Mouse (Mus musculus): ENCODE measurements around the gene Sgpp2.

Sgpp2 gene

DNA sequence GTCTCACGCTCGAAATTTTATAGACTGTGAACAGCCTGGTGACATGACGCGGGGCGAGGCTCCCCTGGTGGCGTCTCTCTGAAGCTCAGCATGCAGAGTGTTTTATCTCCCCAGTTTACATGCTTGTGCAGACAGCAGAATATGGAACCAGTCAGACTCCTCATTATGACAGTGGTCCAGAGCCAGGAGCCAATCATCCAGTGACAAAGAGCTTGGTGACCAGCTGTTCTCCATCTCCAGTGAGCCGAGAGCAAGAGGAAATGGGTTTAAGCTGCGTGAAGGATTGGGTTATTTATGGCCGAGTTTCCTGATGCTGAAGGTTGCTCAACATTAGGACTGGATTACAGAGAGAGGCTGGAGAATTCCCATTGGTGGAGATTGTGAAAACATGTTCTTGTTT lies 28.1 kb downstream of the Sgpp2 start:
- no peak for DNase-seq (ENCODE audit: low spot score)

DNA sequence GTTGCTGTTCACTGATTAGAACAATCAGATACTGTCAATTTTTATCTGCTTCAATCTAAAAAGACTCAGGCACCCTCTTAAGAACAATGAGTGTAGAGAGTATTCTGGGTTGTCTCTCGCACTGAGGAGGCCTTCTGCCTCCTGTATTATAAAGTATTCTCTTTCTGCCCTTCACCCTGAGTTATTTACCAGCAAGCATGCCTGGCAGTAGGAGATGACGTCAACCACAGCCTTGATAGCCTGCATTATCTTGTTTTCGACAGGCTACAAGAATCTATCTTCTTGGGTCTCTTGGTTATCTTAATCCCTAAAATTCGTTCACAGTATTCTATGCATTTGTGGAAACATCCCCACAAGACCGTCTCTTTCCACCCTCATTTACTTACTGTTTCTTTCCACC lies 29.8 kb downstream of the Sgpp2 start:
- no peak for DNase-seq (ENCODE audit: low spot score)

DNA sequence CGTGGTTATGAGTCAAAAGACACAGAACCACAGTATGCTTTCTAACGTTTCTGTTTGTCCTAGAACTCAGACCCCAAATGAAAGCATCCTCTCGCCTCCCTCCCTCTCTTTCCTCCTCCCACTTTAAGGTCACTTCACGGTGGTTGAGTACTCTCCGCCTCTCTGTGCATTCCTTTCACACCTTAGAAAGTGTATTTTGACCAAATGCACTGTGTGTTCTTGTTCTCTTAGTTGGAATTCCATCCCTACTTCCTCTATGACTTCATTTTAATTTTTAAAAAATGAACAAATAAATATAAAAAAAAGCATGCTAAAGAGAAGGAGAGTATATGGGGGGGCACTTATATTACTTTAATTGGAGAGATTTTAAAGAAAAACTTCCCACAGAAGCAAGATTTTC lies 30.4 kb downstream of the Sgpp2 start:
- no peak for DNase-seq (ENCODE audit: low spot score)

DNA sequence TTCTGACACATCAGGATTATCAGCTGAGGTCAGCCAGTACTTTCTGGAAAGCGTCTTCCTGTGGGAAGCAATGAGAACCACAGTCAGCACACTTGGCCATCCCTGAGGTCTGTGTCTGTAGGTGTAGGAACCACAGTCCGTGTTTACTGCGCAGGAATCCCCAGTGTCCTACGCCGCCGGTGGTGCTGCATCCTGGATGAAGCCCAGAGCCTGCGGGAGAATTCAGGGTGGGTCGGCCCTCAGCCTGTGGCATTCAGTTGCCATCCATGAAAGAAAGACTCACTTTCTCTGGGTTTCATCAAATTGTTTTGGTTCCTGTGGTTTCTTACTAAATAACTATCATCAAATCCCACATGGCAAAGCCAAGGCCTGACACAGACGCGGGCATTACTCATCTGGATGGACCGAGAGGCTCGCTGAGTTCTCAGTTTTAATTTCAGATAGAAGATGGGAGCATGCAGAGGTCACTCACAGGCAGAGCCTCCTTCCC lies 37.2 kb downstream of the Sgpp2 start:
- no peak for DNase-seq (ENCODE audit: low spot score)

DNA sequence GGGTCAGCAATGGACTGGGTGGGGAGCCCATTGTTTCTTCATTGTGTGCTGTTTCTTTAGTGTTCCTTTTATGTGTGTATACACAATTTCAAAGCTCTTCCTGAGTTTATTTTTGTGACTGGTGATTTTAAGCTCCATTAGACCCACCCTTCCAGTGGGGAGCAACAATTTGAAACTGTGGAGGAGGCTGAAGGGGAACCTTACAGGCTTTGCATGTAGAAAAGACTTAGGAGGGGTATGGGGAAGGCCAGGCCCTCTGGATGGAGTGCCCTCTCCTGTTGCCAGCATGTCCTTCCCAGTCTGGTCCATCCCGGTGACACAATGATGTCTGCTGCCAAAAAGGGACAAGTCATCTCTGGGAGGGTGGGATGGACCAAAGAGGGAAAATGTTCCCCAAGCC lies 39.1 kb downstream of the Sgpp2 start:
- no peak for DNase-seq (ENCODE audit: low spot score)

DNA sequence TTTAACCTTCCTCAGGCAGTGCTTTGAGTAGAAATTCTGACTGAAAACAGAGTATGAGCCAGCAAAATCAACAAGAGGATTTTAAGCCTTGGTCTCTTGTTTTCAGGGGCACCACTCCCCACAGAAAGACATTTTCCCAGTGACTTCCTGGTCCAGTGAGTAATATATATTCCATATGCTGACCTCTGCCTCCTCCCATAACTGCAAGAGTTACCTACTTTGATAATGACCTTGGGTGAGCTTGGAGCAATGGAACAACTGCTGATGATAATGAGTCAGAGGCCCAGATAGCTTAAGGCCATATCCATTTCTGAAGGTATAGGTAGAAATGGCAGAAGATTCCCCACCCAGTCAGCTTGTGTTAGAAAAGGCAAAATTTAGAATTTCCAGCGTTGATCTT lies 43.1 kb downstream of the Sgpp2 start:
- DNase-seq (ENCODE audit: low spot score), result no peak

DNA sequence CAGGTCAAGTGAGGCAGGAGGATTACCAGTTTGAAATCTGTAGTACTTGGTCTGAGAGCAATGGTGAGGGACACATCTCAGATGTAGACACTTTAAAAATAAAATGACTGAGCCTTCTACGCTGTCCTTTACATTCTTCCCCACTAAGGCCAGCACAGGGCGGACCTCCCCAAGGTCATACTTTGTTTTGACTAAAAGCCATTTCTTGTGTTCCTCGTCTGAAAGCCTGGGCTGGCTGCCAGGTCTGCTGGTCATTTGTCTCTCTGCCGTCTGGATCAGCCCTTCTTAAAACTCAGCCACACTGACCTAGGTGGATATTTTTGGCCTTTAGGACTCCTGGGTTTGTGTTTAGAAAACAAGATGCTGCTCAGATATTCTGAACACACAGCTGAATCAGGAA lies 45.0 kb downstream of the Sgpp2 start:
- no peak for DNase-seq (ENCODE audit: low spot score)

DNA sequence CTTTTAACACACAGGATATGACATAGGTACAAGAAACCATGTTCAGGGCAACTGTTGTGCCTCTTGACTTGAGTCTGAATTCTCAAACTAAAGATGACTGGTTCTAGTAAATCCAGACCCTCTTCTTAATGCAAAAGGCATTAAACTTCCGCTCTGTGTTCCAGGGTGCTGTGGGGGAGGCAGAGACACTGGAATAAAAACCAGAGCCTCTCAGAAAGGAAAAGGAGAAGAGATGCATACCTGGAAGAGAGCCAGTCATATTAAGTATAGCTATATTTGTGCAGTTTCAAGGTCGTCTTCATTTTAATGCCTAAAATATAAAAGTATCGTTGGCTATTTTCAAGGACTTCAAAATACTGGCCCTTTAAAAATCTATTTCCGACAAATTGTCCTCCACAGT lies 47.3 kb downstream of the Sgpp2 start:
- no peak for DNase-seq (ENCODE audit: low spot score)

DNA sequence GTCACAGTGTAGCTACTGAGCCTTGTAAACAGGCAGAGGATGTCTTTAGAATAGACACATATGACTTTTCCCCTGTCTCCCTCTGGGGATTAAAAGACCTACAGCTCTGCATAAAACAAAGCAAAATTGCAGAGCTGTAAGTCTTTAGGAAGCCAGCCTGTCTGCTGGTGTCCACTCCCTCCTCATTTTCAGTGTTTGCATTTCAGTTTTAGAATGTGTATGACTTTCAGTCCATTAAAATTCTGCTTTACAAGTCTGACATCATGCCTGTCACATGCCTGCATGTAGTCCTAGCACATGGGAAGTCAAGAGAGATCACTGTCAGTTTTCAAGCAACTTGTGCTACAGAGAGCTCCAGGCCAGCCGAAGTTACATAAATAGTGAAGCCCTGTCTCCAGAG lies 47.7 kb downstream of the Sgpp2 start:
- no peak for DNase-seq (ENCODE audit: low spot score)

DNA sequence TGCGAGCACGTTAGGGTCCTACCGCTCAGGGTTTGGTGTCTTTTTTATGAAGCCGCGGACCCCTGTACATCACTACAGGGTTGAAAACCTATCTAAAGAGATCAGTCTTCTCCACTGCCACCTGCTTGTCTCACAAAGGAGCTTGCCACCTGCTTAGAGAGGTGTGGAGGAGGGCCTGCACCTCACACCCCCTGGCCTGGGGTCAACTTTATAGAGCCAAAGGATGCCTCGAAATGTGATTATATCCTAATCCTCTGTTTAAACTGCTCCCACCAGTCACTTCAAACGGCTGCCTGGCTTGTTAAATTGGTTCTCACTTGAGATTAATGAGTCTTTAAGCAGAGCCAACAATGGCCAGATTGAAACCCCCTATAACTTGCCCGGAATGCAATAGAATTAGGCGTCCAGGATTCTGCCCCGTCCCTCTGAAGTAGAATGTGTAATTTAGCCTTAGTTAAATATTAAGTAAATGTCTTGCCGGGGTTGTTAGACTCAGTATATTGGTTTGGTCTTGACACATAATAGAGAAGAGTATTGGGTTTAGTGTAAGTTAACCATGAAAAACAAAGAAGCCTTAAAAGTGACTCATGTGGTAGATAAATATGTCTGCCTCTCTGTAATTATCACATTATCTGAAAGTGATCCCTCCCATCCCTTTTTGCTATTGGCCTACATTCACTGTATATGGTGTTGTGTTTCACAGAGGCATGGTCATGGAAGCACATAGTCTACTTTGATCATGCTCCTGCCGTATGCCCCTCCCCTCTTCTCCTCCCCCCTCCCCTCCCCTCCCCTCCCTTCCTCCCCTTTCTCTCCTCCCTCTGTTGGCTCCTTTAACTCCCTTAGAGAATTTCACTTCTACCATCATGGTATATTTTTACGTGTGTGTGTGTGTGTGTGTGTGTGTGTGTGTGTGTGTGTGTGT lies 54.1 kb downstream of the Sgpp2 start:
- no peak for DNase-seq (ENCODE audit: low spot score)

DNA sequence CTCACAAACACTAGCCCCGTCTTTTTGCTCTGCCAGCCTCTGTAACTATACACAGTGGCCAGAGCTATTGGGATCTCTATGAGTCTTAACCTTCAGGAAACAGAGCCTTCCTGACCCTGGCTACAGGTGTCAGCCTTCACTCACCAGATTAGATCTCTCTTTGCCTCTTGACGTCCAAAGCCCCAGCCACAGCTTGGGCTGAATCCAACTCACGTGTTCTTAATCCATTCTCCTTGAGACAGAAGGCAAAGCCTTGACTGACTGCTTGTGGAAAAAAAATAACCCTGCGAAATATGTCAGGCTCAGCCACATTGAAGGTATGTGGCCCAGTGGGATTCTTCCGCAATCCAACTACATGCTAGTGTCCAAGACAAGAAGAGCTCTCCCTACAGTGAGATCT lies 57.7 kb downstream of the Sgpp2 start:
- no peak for DNase-seq (ENCODE audit: low spot score)

DNA sequence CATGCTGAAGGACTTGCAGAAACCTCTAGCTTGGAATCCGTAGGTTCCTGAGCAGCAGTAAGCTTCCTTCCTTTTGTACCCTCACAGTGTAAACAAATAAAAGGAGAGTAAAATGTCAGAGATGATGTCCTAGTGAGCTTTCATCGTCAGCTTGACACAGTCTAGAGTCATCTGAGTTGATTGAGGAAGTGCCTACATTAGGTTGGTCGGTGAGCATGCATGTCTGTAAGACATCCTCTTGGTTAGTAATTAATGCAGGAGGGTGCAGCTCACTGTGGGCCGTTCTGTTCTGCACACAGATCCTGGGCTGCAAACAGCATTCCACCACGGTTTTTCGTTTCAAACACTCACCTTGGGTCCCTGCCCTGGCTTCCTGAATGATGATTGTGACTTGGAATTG lies 60.0 kb downstream of the Sgpp2 start:
- no peak for DNase-seq (ENCODE audit: low spot score)

DNA sequence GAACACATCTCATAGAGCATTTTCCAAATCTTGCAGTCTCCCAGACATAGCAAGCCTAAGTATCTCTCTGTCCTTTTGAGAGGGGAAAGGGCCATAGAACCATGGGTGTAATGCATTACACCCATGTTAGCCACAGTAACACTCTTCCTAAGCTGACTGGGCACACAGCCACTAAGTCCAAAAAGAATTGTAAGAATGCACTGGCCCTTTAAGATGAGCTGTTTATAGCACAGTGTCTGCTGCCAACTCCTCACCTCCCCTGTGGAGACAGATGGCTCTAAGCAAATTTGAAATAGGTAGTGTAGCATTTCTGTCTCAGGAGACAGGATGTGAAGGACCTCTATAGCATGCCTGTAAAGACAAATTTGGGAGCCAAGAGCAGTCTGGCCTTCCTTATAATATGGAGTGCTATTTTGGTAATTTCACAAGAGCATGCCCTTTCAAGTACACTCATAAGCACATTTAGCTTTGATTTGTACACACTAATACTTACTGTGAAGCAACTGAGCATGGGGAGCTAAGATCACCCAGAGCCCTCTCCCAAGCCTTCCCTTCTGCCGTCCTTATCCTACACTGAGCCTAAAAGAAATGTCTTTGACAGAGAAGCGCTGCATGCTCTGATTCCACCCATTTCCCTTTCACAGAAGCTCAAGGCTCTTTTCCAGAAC lies 61.6 kb downstream of the Sgpp2 start:
- DNase-seq (ENCODE audit: low spot score), result no peak

DNA sequence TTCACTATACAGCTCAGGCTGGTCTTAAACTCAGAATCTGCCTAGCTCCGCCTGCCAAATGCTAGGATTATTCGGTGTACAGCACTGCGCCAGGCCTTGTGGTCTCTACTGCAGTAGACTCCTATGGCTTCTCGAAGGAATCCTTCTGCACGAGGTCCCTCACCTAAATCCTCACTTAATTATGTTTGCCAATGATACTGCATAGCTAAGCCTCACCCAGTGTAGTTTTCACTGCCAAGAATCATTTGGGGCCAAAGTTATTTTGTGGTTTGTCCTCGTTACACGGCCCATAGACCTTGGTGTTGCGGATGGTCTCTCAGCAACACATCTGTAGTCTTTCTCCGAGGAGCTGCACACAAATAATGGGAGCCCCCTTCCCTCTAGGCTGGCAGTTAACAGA lies 62.2 kb downstream of the Sgpp2 start:
- DNase-seq (ENCODE audit: low spot score), result no peak

DNA sequence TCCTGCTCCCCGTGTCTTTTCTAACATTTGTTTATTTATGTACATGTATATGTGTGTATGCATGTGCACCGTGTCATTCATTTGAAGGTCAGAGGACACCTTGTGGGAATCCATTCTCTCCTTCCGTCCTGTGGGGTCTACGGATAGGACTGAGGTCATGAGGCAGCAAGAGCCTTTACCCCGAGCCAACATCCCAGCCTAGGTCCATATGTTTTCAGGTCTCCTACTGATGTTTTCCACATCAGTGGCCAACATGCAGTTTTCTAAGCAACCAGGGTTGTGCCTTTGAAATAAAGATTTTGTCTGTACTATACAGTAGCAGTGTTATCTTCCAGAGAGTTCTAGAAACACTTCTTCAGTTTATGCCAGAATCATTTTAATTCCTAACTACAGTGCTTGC lies 63.7 kb downstream of the Sgpp2 start:
- no peak for DNase-seq (ENCODE audit: low spot score)

DNA sequence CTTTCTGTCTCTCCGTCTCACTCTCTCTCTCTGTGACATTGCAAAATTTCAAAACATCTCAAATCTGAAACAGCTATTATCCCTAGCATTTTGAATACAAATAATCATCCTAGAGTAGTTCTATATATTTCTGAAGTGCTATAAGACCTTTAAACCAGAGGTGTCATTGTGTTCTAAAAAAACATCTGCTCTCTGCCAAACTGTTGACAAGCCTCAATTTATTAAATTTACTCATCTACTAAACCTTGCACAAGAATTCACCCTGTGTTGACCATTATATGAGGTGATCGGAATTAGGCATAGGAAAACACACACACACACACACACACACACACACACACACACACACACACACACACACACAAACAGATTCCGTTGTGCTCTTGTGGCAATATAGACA lies 64.9 kb downstream of the Sgpp2 start:
- no peak for DNase-seq (ENCODE audit: low spot score)

DNA sequence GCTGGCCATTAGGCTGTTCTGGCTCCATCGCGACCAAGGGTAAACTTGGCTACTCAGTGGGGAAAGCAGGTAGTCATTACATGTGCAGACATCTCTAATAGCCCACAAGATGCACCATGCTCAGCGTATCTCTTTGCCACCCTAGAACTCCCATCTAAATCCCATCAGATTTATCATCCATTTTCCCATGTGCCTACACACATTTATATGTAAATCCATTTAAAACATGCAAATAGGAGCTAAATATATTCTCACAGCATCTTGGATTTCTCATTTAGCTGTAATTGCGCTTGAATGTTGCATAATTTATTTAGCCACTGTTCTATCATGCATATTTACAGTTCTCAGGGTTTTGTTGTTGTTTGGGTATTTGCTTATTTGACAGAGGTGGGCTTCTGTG lies 70.8 kb downstream of the Sgpp2 start:
- no peak for DNase-seq (ENCODE audit: low spot score)

DNA sequence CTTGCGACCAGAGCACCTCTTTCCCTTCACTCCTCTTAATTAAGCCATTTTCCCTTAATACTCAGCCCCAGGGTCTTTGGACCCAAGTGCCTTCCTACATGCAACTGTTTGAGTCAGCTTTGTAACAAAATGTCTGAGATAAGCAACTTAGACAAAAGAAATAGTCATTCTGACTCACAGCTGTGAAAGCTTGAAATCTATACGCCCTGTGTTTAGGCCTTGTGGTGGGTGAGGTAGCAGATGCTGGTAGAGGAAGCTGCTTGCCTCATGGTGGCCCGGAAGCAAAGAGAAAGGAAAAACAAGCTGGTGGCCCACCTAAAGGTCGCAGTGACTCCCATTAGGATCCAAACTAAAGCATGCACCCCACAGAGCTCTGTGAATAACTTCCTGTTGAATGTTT lies 77.7 kb downstream of the Sgpp2 start:
- DNase-seq (ENCODE audit: low spot score), result no peak

DNA sequence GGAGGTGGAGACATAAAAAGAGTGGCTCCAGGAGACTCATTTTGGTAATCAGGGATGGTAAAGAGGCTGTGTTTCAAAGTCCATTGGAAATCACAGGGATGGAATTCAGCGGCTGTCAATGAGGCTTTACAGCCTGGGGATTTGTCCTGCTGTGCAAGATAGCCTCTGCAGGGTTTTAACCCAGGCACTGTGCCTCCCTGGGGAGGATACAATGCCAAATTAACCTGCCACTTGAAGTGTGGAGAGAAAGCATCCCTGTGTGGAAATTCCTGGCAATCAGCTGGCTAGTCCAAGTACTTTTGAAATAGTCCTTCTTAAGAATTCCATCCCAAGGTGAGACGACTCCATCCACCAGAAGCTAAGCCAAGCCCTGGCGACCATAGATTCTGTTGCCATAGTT lies 78.7 kb downstream of the Sgpp2 start:
- no peak for DNase-seq (ENCODE audit: low spot score)

DNA sequence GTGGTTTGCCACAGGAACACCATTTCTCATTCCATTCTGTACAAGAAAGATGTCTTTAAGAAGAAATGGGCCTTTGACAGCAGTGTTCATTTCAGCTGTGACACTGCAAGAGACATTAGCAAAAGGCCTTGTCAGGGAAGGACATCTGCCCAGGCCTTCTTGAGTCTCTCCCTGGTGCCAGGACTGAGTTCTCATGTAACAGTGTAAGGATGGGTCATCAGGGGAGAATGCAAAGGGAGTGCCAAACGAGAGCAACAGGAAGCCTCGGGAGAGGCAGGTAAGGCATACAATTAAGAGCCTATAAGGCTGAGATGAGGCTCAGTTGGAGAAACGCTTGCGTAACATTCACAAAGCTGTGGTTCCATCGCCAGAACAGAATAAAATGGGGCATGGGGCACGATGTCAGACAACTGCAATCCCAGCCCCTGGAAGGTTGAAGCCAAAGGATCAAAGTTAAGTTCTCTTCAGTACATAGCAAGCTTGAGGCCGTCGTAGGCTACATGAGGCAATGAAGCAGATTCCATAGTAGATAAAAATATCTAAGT lies 85.1 kb downstream of the Sgpp2 start:
- DNase-seq (ENCODE audit: low spot score), result no peak

DNA sequence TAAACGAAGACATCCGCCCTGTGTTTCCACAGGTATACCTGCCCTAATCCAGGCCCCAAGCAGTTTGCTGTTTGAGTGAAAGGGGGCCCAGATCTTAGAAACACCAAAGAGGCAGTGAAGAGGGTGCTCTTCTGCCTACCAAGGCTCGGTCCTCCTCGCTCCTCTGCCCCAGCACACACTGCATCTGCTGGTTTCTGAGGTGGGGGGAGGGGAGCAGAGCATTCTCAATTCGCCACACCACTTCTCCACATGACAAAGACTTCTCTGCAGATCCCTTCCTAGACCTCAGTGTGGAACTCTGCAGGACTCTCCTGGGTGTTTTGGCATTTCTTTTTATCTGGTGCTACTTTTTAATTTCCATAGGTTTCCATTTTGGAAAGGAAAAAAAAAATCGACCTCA lies 85.6 kb downstream of the Sgpp2 start:
- no peak for DNase-seq (ENCODE audit: low spot score)

DNA sequence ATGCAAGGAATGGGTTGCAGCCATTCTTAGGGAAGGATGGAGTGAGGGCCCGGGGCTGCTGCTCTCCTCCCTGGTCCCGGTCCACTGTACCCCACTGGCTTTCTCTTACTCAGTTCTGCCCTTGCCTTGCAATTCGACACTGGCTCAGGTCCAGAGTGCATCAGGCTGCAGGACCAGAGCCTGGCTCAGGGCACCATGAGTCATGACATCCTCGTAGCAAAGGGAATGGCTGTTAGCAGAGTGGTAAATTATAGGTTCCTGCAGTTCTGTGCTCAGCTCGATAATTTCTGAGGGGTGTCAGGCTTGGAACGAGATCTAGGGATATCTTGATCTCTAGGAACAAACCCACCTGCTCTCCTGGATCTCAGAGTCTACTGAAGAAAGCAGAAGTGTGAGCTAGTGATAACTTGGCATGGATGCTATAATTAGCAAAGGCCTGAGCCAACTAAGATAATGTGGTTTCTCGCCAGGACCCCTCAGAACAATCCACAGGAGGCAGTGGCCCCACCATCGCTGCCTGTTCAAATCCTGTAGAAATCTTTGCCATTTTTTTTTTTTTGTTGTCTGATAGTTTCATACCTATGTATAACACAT lies 86.3 kb downstream of the Sgpp2 start:
- no peak for DNase-seq (ENCODE audit: low spot score)

DNA sequence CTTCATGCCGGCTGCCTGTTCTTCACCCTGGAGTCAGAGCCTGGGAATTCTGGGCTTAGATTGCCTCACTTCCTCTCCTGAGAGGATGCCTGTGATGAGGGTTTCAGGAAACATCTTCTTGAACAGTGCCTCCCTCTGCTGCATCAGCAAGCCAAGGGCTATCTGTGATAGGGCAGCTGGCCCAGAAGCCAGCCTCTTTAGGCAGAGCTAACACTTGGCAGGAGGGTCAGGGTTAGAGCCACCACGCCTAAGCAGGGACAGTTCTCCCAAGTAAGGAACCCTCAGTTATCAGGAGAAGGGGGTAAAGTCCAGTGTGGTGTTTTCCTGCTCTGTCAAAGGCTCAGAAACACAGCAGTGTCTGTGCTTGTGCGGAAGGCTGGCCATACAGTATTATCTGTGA lies 89.6 kb downstream of the Sgpp2 start:
- no peak for DNase-seq (ENCODE audit: low spot score)

Data from c-Kit-positive CD71-positive TER-119-positive erythroid progenitor cells, embryonic 14.5 days (primary cell).